Mouse (Mus musculus): ENCODE results near the gene Kat2a. TPM values are rescaled to one million over a fixed set of nuclear protein-coding genes. Genes with fewer than 3 reads are reported as not detected.

The Kat2a gene
- polyA plus RNA-seq, 1 experiment from 2014 or later: 50.6 TPM

- no peaks in the 10 kb centered on the region for H3K36me3 ChIP-seq (ENCODE audit: control insufficient read depth, insufficient read depth, low read length)
Observed at GRCm38 (mm10) chr11:100754021-100754692, 41.9 kb upstream of the Kat2a start.

GRCm38 (mm10) chr11:100752294-100752693 lies 40.0 kb upstream of the Kat2a start:
- Histone ChIP-seq H3K9me3 (ENCODE audit: control insufficient read depth, low read length) (no peaks in the 10 kb centered on the region), H3K4me1 (ENCODE audit: control insufficient read depth, insufficient read depth, low read length) (no peaks in the 10 kb centered on the region), H3K36me3 (ENCODE audit: control insufficient read depth, insufficient read depth, low read length) (no peaks in the 10 kb centered on the region), H3K4me3 (ENCODE audit: low read depth, low read length) (no peak overlapping the region), H3K27me3 (replicated peaks; ENCODE audit: control insufficient read depth, insufficient read depth, low read length) (no peaks in the 10 kb centered on the region), H3K9ac (ENCODE audit: low read depth, low read length) (no peak overlapping the region), H3K27ac (replicated peaks; ENCODE audit: low read depth, low read length) (no peak overlapping the region), H3K4me2 (ENCODE audit: low read depth, low read length) (no peak overlapping the region)
- ATAC-seq (ENCODE audit: low read depth) (no peak), DNase-seq (ENCODE audit: low spot score) (no peak)
- WGBS: 36% methylated on average over 10 of the region's 10 CpGs

More at GRCm38 (mm10) chr11:100754021-100754692, 41.9 kb upstream of the Kat2a start:
- H3K4me2 ChIP-seq (ENCODE audit: low read depth, low read length): no peak overlapping the region
- H3K27ac ChIP-seq (replicated peaks; ENCODE audit: low read depth, low read length): no peak overlapping the region
- H3K9me3 ChIP-seq (ENCODE audit: control insufficient read depth, low read length): no peaks in the 10 kb centered on the region
- H3K4me1 ChIP-seq (ENCODE audit: control insufficient read depth, insufficient read depth, low read length): no peaks in the 10 kb centered on the region
- WGBS: 83% methylated on average over 8 of the region's 12 CpGs
- no peak overlapping the region for H3K4me3 ChIP-seq (ENCODE audit: low read depth, low read length)
- no peak for ATAC-seq (ENCODE audit: low read depth)
- H3K27me3 ChIP-seq (replicated peaks; ENCODE audit: control insufficient read depth, insufficient read depth, low read length): peaks cover 8% of the 10 kb centered on the region
- no peak for DNase-seq (ENCODE audit: low spot score)
- H3K9ac ChIP-seq (ENCODE audit: low read depth, low read length): no peak overlapping the region

- Histone ChIP-seq H3K4me3 (ENCODE audit: low read depth, low read length) (no peak overlapping the region), H3K4me1 (ENCODE audit: control insufficient read depth, insufficient read depth, low read length) (no peaks in the 10 kb centered on the region), H3K4me2 (ENCODE audit: low read depth, low read length) (no peak overlapping the region), H3K9ac (ENCODE audit: low read depth, low read length) (no peak overlapping the region), H3K27me3 (replicated peaks; ENCODE audit: control insufficient read depth, insufficient read depth, low read length) (no peaks in the 10 kb centered on the region), H3K27ac (replicated peaks; ENCODE audit: low read depth, low read length) (no peak overlapping the region), H3K36me3 (ENCODE audit: control insufficient read depth, insufficient read depth, low read length) (no peaks in the 10 kb centered on the region), H3K9me3 (ENCODE audit: control insufficient read depth, low read length) (no peaks in the 10 kb centered on the region)
- ATAC-seq (ENCODE audit: low read depth) (no peak), DNase-seq (ENCODE audit: low spot score) (no peak)
- WGBS: 85% methylated on average over 16 of the region's 16 CpGs
Observed at GRCm38 (mm10) chr11:100750127-100750526, 37.9 kb upstream of the Kat2a start.

GRCm38 (mm10) chr11:100749469-100749868 lies 37.2 kb upstream of the Kat2a start:
- H3K27me3 ChIP-seq (replicated peaks; ENCODE audit: control insufficient read depth, insufficient read depth, low read length): no peaks in the 10 kb centered on the region
- H3K4me1 ChIP-seq (ENCODE audit: control insufficient read depth, insufficient read depth, low read length): no peaks in the 10 kb centered on the region
- DNase-seq (ENCODE audit: low spot score) (no peak), ATAC-seq (ENCODE audit: low read depth) (no peak)
- WGBS: 51% methylated on average over 25 of the region's 25 CpGs
- H3K36me3 ChIP-seq (ENCODE audit: control insufficient read depth, insufficient read depth, low read length): no peaks in the 10 kb centered on the region
- no peak overlapping the region for H3K4me3 ChIP-seq (ENCODE audit: low read depth, low read length)
- H3K4me2 ChIP-seq (ENCODE audit: low read depth, low read length): no peak overlapping the region
- H3K27ac ChIP-seq (replicated peaks; ENCODE audit: low read depth, low read length): no peak overlapping the region
- H3K9me3 ChIP-seq (ENCODE audit: control insufficient read depth, low read length): no peaks in the 10 kb centered on the region
- no peak overlapping the region for H3K9ac ChIP-seq (ENCODE audit: low read depth, low read length)

GRCm38 (mm10) chr11:100748620-100749019 lies 36.4 kb upstream of the Kat2a start:
- WGBS: 67% methylated on average over 4 of the region's 4 CpGs
- Histone ChIP-seq H3K4me2 (ENCODE audit: low read depth, low read length) (no peak overlapping the region), H3K4me3 (ENCODE audit: low read depth, low read length) (no peak overlapping the region), H3K36me3 (ENCODE audit: control insufficient read depth, insufficient read depth, low read length) (no peaks in the 10 kb centered on the region), H3K27ac (replicated peaks; ENCODE audit: low read depth, low read length) (no peak overlapping the region), H3K4me1 (ENCODE audit: control insufficient read depth, insufficient read depth, low read length) (no peaks in the 10 kb centered on the region), H3K9me3 (ENCODE audit: control insufficient read depth, low read length) (no peaks in the 10 kb centered on the region), H3K9ac (ENCODE audit: low read depth, low read length) (no peak overlapping the region), H3K27me3 (replicated peaks; ENCODE audit: control insufficient read depth, insufficient read depth, low read length) (no peaks in the 10 kb centered on the region)
- DNase-seq (ENCODE audit: low spot score) (no peak), ATAC-seq (ENCODE audit: low read depth) (no peak)

- H3K4me1 ChIP-seq (ENCODE audit: control insufficient read depth, insufficient read depth, low read length): no peaks in the 10 kb centered on the region
- no peak overlapping the region for H3K9ac ChIP-seq (ENCODE audit: low read depth, low read length)
- no peak for ATAC-seq (ENCODE audit: low read depth)
- no peak for DNase-seq (ENCODE audit: low spot score)
- H3K9me3 ChIP-seq (ENCODE audit: control insufficient read depth, low read length): no peaks in the 10 kb centered on the region
- H3K27me3 ChIP-seq (replicated peaks; ENCODE audit: control insufficient read depth, insufficient read depth, low read length): no peaks in the 10 kb centered on the region
- H3K4me2 ChIP-seq (ENCODE audit: low read depth, low read length): no peak overlapping the region
- WGBS: 71% methylated on average over 5 of the region's 5 CpGs
- no peaks in the 10 kb centered on the region for H3K36me3 ChIP-seq (ENCODE audit: control insufficient read depth, insufficient read depth, low read length)
- no peak overlapping the region for H3K4me3 ChIP-seq (ENCODE audit: low read depth, low read length)
- no peak overlapping the region for H3K27ac ChIP-seq (replicated peaks; ENCODE audit: low read depth, low read length)
Observed at GRCm38 (mm10) chr11:100747114-100747513, 34.8 kb upstream of the Kat2a start.

GRCm38 (mm10) chr11:100746546-100746945 lies 34.3 kb upstream of the Kat2a start:
- ATAC-seq (ENCODE audit: low read depth): no peak
- WGBS: 77% methylated on average over 6 of the region's 10 CpGs
- Histone ChIP-seq H3K9me3 (ENCODE audit: control insufficient read depth, low read length) (no peaks in the 10 kb centered on the region), H3K27me3 (replicated peaks; ENCODE audit: control insufficient read depth, insufficient read depth, low read length) (no peaks in the 10 kb centered on the region), H3K4me3 (ENCODE audit: low read depth, low read length) (no peak overlapping the region), H3K36me3 (ENCODE audit: control insufficient read depth, insufficient read depth, low read length) (no peaks in the 10 kb centered on the region), H3K4me2 (ENCODE audit: low read depth, low read length) (no peak overlapping the region), H3K4me1 (ENCODE audit: control insufficient read depth, insufficient read depth, low read length) (no peaks in the 10 kb centered on the region), H3K27ac (replicated peaks; ENCODE audit: low read depth, low read length) (no peak overlapping the region), H3K9ac (ENCODE audit: low read depth, low read length) (no peak overlapping the region)
- no peak for DNase-seq (ENCODE audit: low spot score)

GRCm38 (mm10) chr11:100745085-100745484 lies 32.8 kb upstream of the Kat2a start:
- no peak overlapping the region for H3K4me3 ChIP-seq (ENCODE audit: low read depth, low read length)
- DNase-seq (ENCODE audit: low spot score): peak; percentile 53
- H3K9ac ChIP-seq (ENCODE audit: low read depth, low read length): no peak overlapping the region
- H3K27me3 ChIP-seq (replicated peaks; ENCODE audit: control insufficient read depth, insufficient read depth, low read length): no peaks in the 10 kb centered on the region
- H3K36me3 ChIP-seq (ENCODE audit: control insufficient read depth, insufficient read depth, low read length): no peaks in the 10 kb centered on the region
- H3K4me2 ChIP-seq (ENCODE audit: low read depth, low read length): no peak overlapping the region
- H3K9me3 ChIP-seq (ENCODE audit: control insufficient read depth, low read length): no peaks in the 10 kb centered on the region
- H3K27ac ChIP-seq (replicated peaks; ENCODE audit: low read depth, low read length): no peak overlapping the region
- 20% methylated on average over 6 of the region's 6 CpGs for WGBS
- H3K4me1 ChIP-seq (ENCODE audit: control insufficient read depth, insufficient read depth, low read length): no peaks in the 10 kb centered on the region
- 0 out of 2 replicates have a peak, but pooled peaks have one; percentile 41 for ATAC-seq (ENCODE audit: low read depth)

- Histone ChIP-seq H3K9ac (ENCODE audit: low read depth, low read length) (no peak overlapping the region), H3K36me3 (ENCODE audit: control insufficient read depth, insufficient read depth, low read length) (no peaks in the 10 kb centered on the region), H3K27me3 (replicated peaks; ENCODE audit: control insufficient read depth, insufficient read depth, low read length) (no peaks in the 10 kb centered on the region), H3K4me1 (ENCODE audit: control insufficient read depth, insufficient read depth, low read length) (peaks cover 6% of the 10 kb centered on the region; the same call in 1 of the 2 replicates), H3K4me3 (ENCODE audit: low read depth, low read length) (no peak overlapping the region), H3K9me3 (ENCODE audit: control insufficient read depth, low read length) (no peaks in the 10 kb centered on the region), H3K27ac (replicated peaks; ENCODE audit: low read depth, low read length) (no peak overlapping the region), H3K4me2 (ENCODE audit: low read depth, low read length) (no peak overlapping the region)
- 57% methylated on average over 6 of the region's 6 CpGs for WGBS
- ATAC-seq (ENCODE audit: low read depth) (no peak), DNase-seq (ENCODE audit: low spot score) (no peak)
Observed at GRCm38 (mm10) chr11:100741348-100741747, 29.1 kb upstream of the Kat2a start.

All from embryonic facial prominence, embryonic 14.5 days (tissue).